Mouse (Mus musculus) erythroblast, embryonic 14.5 days (primary cell): ENCODE data around the gene Atg4d.

Source experiments
- GATA1 ChIP-seq: IDR thresholded peaks from 2 replicates; pipeline ENCODE4 v1.6.1; 2012; ENCODE audit warnings: low read length, inconsistent platforms, mixed read lengths
- TAL1 ChIP-seq: IDR thresholded peaks from 3 replicates; pipeline ENCODE4 v1.6.1; 2012; ENCODE audit warnings: low read length, inconsistent platforms, mixed read lengths

DNA sequence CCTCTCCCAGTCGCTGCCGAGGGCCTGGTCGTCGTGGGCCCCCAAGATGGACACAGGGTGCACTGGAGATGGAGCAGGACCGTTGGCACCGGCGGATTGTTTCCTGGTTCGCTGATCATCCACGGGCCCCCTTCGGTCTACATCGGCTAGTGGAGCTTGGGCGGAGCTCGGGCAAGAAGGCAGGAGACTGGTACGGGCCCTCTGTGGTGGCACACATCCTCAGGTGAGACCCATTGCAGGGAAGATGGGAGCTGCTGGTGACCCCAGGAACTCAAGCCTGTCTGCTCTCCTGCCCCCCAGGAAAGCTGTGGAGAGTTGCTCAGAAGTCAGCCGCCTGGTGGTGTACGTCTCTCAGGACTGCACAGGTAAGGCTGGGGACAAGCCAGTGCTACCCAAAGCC lies 3.2 kb downstream of the Atg4d start:
- TF ChIP-seq TAL1 (no peak), GATA1 (no peak)
